Mouse (Mus musculus): ENCODE data around the gene Il1rl2. TPM values are rescaled to one million over a fixed set of nuclear protein-coding genes. Genes with fewer than 3 reads are reported as not detected.

The Il1rl2 gene
- polyA plus RNA-seq, 1 experiment from 2014 or later: 7.7 TPM

GRCm38 (mm10) chr1:40358771-40359181, 34.4 kb downstream of the Il1rl2 start:
- DNase-seq (peak; percentile 55), ATAC-seq (ENCODE audit: insufficient read depth) (peak; percentile 54)
- no peak overlapping the region for H3K27ac ChIP-seq (ENCODE audit: low read depth)
- H3K9ac ChIP-seq: no peak overlapping the region
- WGBS: 51% methylated on average over 4 of the region's 4 CpGs
- H3K27me3 ChIP-seq (ENCODE audit: insufficient read depth, low read length): no peaks in the 10 kb centered on the region
- no peaks in the 10 kb centered on the region for H3K9me3 ChIP-seq (ENCODE audit: low read depth, low read length)
- no peak for TF ChIP-seq CTCF (IDR thresholded peaks at IDR 0.05; ENCODE audit: low read depth)
- no peak overlapping the region for H3K4me3 ChIP-seq (ENCODE audit: low read depth, low read length)
- H3K4me2 ChIP-seq: no peak overlapping the region
- peaks cover 5% of the 10 kb centered on the region; the same call in 1 of the 2 replicates for H3K36me3 ChIP-seq (ENCODE audit: insufficient read depth)
- H3K4me1 ChIP-seq (ENCODE audit: insufficient read depth): peaks cover 5% of the 10 kb centered on the region

- no peak overlapping the region for H3K27ac ChIP-seq (ENCODE audit: low read depth)
- ATAC-seq (ENCODE audit: insufficient read depth): no peak
- no peak overlapping the region for H3K9ac ChIP-seq
- H3K9me3 ChIP-seq (ENCODE audit: low read depth, low read length): no peaks in the 10 kb centered on the region
- TF ChIP-seq CTCF (IDR thresholded peaks at IDR 0.05; ENCODE audit: low read depth): no peak
- no peak overlapping the region for H3K4me2 ChIP-seq
- no peaks in the 10 kb centered on the region for H3K36me3 ChIP-seq (ENCODE audit: insufficient read depth)
- no peaks in the 10 kb centered on the region for H3K27me3 ChIP-seq (ENCODE audit: insufficient read depth, low read length)
- no peak overlapping the region for H3K4me3 ChIP-seq (ENCODE audit: low read depth, low read length)
- 42% methylated on average over 2 of the region's 2 CpGs for WGBS
- DNase-seq: no peak
- peaks cover 5% of the 10 kb centered on the region for H3K4me1 ChIP-seq (ENCODE audit: insufficient read depth)
Measured at GRCm38 (mm10) chr1:40359731-40360130, 35.3 kb downstream of the Il1rl2 start.

DNA sequence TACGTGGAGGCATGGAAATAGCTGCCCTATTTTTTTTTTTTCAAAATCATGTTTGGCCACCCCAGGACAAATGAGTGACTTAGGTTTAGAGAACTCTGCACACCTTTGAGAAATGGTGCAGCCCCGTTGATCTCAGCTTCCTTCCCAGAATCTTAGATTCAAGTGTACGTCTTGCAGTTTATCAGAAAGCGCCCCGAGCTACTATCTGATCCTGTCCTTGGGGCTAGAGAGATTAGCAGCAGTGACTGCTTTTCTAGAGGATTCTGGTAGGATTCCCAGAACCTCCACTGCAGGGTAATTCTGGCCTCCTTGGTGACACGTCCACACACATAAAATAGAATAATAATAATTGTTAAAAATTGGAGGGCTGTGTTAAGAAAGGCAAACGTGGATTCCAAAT, 36.6 kb downstream of the Il1rl2 start:
- Histone ChIP-seq H3K27ac (ENCODE audit: low read depth) (no peak overlapping the region), H3K4me1 (ENCODE audit: insufficient read depth) (peaks cover under 1% of the 10 kb centered on the region; the same call in 1 of the 2 replicates), H3K4me3 (ENCODE audit: low read depth, low read length) (no peak overlapping the region), H3K9ac (no peak overlapping the region), H3K36me3 (ENCODE audit: insufficient read depth) (no peaks in the 10 kb centered on the region), H3K27me3 (ENCODE audit: insufficient read depth, low read length) (no peaks in the 10 kb centered on the region), H3K4me2 (no peak overlapping the region), H3K9me3 (ENCODE audit: low read depth, low read length) (no peaks in the 10 kb centered on the region)
- ATAC-seq (ENCODE audit: insufficient read depth) (no peak), DNase-seq (no peak)
- no peak for TF ChIP-seq CTCF (IDR thresholded peaks at IDR 0.05; ENCODE audit: low read depth)
- WGBS: 68% methylated on average over 7 of the region's 7 CpGs

GRCm38 (mm10) chr1:40361596-40361995, 37.2 kb downstream of the Il1rl2 start:
- Histone ChIP-seq H3K4me2 (no peak overlapping the region), H3K36me3 (ENCODE audit: insufficient read depth) (no peaks in the 10 kb centered on the region), H3K27ac (ENCODE audit: low read depth) (no peak overlapping the region), H3K4me3 (ENCODE audit: low read depth, low read length) (no peak overlapping the region), H3K9ac (no peak overlapping the region), H3K9me3 (ENCODE audit: low read depth, low read length) (no peaks in the 10 kb centered on the region), H3K4me1 (ENCODE audit: insufficient read depth) (no peaks in the 10 kb centered on the region), H3K27me3 (ENCODE audit: insufficient read depth, low read length) (no peaks in the 10 kb centered on the region)
- DNase-seq: no peak
- TF ChIP-seq CTCF (IDR thresholded peaks at IDR 0.05; ENCODE audit: low read depth): no peak
- WGBS: 45% methylated on average over 1 of the region's 1 CpGs
- no peak for ATAC-seq (ENCODE audit: insufficient read depth)

DNA sequence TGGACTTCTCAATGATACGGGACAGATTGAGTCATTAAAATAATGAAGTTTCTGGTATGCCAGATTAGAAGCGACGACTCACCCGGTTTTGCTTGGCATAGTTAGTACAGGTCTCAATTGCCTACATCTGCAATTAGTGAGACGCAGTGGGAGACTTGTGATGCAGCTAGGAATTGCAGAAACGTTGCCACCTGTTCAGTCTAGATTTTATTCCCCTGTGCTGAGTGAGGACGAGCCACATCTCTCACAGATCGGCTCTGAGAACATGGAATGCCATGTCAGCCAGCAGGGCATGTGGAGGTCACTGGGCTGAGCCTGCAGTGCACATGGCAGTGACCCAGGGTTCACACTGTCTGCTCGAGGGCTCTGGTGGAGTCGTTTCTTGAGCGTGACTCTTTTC, 38.4 kb downstream of the Il1rl2 start:
- 64% methylated on average over 11 of the region's 11 CpGs for WGBS
- Histone ChIP-seq H3K9ac (no peak overlapping the region), H3K4me2 (no peak overlapping the region), H3K4me3 (ENCODE audit: low read depth, low read length) (no peak overlapping the region), H3K4me1 (ENCODE audit: insufficient read depth) (no peaks in the 10 kb centered on the region), H3K36me3 (ENCODE audit: insufficient read depth) (no peaks in the 10 kb centered on the region), H3K27me3 (ENCODE audit: insufficient read depth, low read length) (no peaks in the 10 kb centered on the region), H3K27ac (ENCODE audit: low read depth) (no peak overlapping the region), H3K9me3 (ENCODE audit: low read depth, low read length) (no peaks in the 10 kb centered on the region)
- ATAC-seq (ENCODE audit: insufficient read depth) (no peak), DNase-seq (no peak)
- no peak for TF ChIP-seq CTCF (IDR thresholded peaks at IDR 0.05; ENCODE audit: low read depth)

DNA sequence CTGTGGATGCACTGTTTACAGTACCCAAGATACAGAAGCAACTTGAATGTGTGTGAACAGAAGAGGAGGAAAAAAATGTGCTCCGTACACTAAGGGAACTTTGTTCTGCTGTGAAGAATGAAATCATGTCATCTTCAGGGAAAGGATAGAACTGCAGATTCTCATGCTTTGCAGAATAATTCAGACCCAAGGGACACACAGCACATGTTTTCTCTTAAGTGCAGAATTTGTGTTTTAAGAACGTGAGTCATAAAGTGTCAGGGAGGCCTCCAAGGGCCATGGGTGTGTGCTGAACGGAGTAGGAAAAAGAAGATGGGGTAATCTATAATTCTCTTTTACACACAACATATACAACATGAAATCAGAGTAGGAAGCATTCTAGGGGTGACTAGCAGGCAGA, 48.5 kb downstream of the Il1rl2 start:
- Histone ChIP-seq H3K9me3 (ENCODE audit: low read depth, low read length) (no peaks in the 10 kb centered on the region), H3K9ac (no peak overlapping the region), H3K27ac (ENCODE audit: low read depth) (no peak overlapping the region), H3K27me3 (ENCODE audit: insufficient read depth, low read length) (no peaks in the 10 kb centered on the region), H3K36me3 (ENCODE audit: insufficient read depth) (no peaks in the 10 kb centered on the region), H3K4me2 (no peak overlapping the region), H3K4me1 (ENCODE audit: insufficient read depth) (no peaks in the 10 kb centered on the region), H3K4me3 (ENCODE audit: low read depth, low read length) (no peak overlapping the region)
- ATAC-seq (ENCODE audit: insufficient read depth) (no peak), DNase-seq (no peak)
- WGBS: 68% methylated on average over 3 of the region's 3 CpGs
- TF ChIP-seq CTCF (IDR thresholded peaks at IDR 0.05; ENCODE audit: low read depth): no peak

- H3K4me2 ChIP-seq: no peak overlapping the region
- DNase-seq: no peak
- H3K4me1 ChIP-seq (ENCODE audit: insufficient read depth): no peaks in the 10 kb centered on the region
- WGBS: 59% methylated on average over 4 of the region's 4 CpGs
- no peak overlapping the region for H3K9ac ChIP-seq
- no peaks in the 10 kb centered on the region for H3K9me3 ChIP-seq (ENCODE audit: low read depth, low read length)
- no peaks in the 10 kb centered on the region for H3K36me3 ChIP-seq (ENCODE audit: insufficient read depth)
- no peak overlapping the region for H3K27ac ChIP-seq (ENCODE audit: low read depth)
- no peak for ATAC-seq (ENCODE audit: insufficient read depth)
- H3K4me3 ChIP-seq (ENCODE audit: low read depth, low read length): no peak overlapping the region
- TF ChIP-seq CTCF (IDR thresholded peaks at IDR 0.05; ENCODE audit: low read depth): no peak
- H3K27me3 ChIP-seq (ENCODE audit: insufficient read depth, low read length): no peaks in the 10 kb centered on the region
Measured at GRCm38 (mm10) chr1:40375148-40375547, 50.7 kb downstream of the Il1rl2 start.

- Histone ChIP-seq H3K27me3 (ENCODE audit: insufficient read depth, low read length) (no peaks in the 10 kb centered on the region), H3K9me3 (ENCODE audit: low read depth, low read length) (no peaks in the 10 kb centered on the region), H3K4me2 (no peak overlapping the region), H3K36me3 (ENCODE audit: insufficient read depth) (no peaks in the 10 kb centered on the region), H3K9ac (no peak overlapping the region), H3K4me3 (ENCODE audit: low read depth, low read length) (no peak overlapping the region), H3K4me1 (ENCODE audit: insufficient read depth) (no peaks in the 10 kb centered on the region), H3K27ac (ENCODE audit: low read depth) (no peak overlapping the region)
- ATAC-seq (ENCODE audit: insufficient read depth) (no peak), DNase-seq (peak; percentile 13)
- TF ChIP-seq CTCF (IDR thresholded peaks at IDR 0.05; ENCODE audit: low read depth): no peak
- WGBS: 28% methylated on average over 7 of the region's 7 CpGs
Measured at GRCm38 (mm10) chr1:40376745-40377144, 52.3 kb downstream of the Il1rl2 start.
